Mouse (Mus musculus): Measurements from ENCODE around the gene Avil.

Gene Avil

GRCm38 (mm10) chr10:127000529-127000928 lies at the start of gene Avil:
Gene Avil, plus strand, starts transcription at chr10:127000709.
- in situ Hi-C loops (cut with MboI), result no loop called here

DNA sequence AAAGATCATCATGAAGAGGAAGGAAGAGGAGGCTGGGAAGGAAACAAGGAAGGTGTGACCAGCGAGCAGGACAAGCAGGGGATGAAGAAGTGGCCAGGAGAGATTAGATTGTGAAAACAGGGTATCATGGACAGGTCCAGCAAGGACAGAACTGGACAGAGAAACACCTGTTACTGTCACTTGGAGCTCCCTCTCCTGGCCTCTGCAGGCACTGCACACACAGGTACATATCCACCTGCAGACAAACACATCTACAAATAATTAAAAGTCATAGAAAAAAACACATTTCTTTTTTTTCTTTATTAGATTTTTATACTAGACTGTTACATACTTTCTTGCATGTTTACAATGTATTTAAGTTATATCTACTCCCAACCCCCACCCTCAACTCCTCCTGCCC lies 48.1 kb upstream of the Avil start:
- in situ Hi-C loops (cut with MboI), result no loop called here

DNA sequence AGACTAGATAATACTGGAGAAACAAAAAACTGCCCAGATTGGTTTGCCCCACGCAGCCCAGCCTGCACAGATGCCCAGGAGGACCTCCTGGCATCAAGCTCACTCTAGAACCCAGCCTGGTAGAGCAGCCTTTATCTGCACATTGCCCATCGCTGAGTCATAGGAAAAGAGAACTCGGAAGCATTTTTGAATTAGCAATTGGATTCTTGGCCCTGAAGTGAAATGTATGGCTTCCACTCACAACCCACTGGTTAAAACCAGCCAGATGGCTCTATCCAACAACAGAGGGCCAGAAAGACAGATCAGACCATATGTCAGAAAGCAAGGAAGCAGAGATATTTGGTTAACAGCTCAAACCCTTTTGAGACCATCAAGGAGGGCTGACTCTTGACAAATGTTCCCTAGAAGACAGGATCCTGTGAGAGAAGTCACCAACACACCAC lies 47.5 kb upstream of the Avil start:
- in situ Hi-C loops (cut with MboI), result no loop called here

- in situ Hi-C loops (cut with MboI), result no loop called here
Observed at GRCm38 (mm10) chr10:126956692-126957358, 43.7 kb upstream of the Avil start.

DNA sequence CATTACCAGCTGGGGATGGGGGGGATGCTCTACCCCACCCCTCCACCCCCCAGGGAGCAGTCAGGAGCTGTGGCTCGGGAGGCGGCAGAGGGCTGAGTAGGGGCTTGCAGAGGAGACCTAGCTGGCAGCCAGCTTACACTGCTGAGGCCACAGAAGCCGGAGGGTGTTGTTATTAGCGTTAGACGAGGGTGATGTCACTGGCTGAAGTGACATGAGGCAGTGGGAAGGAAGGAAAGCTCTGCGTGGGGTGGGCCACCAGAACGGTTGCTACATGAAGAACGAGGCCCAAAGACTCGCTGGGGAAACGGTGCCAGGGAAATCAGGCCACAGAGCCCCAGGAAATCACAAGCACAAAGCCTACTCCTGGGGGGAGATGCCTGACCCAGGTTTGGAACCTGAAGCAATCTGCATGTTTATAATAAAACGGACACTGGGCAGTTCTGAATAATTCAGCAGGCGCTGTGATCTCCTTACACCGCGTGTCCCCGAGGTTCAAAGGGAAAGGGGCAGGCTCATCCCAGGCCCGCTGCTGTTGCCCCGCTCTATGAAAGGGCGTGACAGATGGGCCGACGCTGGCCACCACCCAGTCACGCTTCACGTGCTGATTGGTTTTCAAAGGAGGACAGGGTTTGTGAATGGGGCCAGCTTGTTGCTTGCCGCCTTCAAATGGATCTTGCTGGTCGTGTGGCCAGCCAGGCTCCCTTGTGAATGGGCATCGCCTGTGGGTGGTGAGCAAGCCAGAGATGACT lies 43.0 kb upstream of the Avil start:
- in situ Hi-C loops (cut with MboI), result no loop called here

GRCm38 (mm10) chr10:126960496-126960895 lies 40.0 kb upstream of the Avil start:
- in situ Hi-C loops (cut with MboI), result no loop called here

GRCm38 (mm10) chr10:126961757-126962156 lies 38.8 kb upstream of the Avil start:
- in situ Hi-C loops (cut with MboI), result no loop called here

GRCm38 (mm10) chr10:126962271-126962965 lies 38.1 kb upstream of the Avil start:
- in situ Hi-C loops (cut with MboI), result no loop called here

- in situ Hi-C loops (cut with MboI), result no loop called here
Observed at GRCm38 (mm10) chr10:126962966-126963330, 37.6 kb upstream of the Avil start.

- in situ Hi-C loops (cut with MboI), result no loop called here
Observed at GRCm38 (mm10) chr10:126963821-126964220, 36.7 kb upstream of the Avil start.

DNA sequence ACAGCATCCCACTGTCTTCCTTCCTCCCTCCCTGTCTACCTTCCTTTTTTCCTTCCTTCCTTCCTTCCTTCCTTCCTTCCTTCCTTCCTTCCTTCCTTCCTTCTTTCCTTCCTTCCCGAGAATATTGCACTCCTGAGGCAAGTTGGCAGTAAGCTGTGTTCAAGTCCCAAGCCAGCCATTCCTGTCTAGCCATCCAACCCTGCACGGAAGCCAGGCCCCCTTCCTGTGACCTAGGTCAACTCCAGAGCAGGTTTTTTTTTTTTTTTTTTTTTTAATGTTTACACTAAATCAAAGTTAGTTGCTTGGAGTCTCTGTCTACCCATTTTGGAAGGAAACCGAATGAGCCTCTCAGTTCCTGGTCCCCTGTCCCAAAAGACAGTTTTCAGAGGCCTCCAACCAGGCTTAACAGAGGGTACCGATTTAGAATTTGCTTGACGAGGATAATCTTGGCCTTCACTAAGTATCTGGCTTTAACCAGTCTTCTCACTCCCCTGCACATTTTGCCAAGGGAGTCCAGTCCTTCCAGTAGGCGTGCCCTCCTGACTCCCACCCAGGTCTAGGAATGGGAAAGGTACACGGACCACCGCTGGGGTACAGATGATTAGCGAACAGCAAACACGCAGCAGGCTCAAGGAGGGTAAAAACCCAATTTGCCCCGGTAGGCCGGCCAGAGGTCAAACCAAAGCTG lies 29.0 kb upstream of the Avil start:
- in situ Hi-C loops (cut with MboI), result no loop called here

DNA sequence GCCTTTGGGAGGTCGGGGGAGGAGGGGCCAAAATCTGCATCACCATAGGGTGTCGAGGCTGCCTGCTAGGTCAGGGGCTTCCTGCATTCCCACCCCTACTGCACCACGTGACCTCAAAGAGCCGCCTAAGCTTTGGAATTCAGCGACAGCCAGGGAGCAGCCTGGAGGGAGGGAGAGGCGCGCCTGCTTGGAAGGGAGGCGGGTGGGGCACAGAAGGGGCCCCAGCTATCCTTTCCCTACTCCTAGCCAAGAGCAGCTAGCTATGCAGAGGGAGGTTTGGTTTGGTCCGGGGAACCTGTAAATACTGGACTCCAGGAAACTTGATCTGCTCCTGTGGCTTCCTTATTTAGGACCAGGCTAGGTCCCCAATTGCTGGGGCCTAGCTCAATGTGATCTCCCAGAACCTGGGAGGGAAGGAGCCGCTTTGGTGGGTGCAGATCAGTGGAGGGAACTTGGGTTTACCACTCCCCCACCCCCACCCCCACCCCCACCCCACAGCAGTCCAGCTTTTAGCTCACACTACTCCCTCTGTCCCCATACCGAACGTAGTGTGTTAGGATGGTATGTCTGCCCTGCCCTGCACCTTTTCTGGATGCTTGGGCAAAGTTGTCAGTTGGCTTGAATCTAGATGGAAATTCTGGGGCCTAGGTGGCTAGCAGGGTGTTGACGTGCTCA lies 28.3 kb upstream of the Avil start:
- in situ Hi-C loops (cut with MboI), result no loop called here

GRCm38 (mm10) chr10:126972988-126973387 lies 27.5 kb upstream of the Avil start:
- in situ Hi-C loops (cut with MboI), result no loop called here

DNA sequence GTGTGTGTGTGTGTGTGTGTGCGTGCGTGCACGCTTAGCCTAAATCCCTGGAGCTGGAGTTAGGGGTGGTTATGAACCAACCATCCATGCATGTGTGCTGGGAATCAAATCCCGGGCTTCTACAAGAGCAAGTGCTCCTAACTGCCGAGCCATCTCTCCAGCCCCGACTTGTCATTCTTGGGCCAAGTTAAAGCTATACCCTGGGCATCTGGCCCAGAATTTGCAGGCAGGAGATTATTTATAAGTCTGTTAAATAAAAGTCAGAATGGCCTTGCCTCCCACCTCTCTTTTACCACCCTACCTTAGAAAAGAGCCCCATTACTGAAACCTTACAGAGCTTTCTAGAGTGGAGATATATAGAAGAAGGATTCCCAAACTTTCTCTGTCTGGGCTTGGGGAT lies 24.8 kb upstream of the Avil start:
- in situ Hi-C loops (cut with MboI), result no loop called here

DNA sequence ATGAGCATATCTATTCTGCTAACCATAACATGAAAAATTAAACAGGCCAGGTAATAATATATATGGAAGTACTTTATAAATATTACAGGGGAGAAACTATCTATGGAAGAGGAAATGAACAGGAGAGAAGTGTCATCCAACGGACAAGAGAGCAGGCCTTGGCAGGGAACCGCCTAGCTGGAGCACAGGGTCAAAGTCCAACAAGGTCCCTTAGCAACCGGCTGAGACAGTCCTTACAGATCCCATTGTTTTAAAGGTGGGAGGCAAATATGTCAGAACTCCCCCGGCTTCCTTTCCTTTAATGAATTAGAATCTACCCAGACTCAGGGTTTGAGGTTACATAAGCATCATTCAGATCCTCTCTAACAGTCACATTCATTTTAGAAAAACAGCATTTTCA lies 23.4 kb upstream of the Avil start:
- in situ Hi-C loops (cut with MboI), result no loop called here

GRCm38 (mm10) chr10:126978277-126978994 lies 22.1 kb upstream of the Avil start, which contains the start of gene Ctdsp2:
Gene Ctdsp2, plus strand, starts transcription at chr10:126978717.
- in situ Hi-C loops (cut with MboI), result no loop called here

DNA sequence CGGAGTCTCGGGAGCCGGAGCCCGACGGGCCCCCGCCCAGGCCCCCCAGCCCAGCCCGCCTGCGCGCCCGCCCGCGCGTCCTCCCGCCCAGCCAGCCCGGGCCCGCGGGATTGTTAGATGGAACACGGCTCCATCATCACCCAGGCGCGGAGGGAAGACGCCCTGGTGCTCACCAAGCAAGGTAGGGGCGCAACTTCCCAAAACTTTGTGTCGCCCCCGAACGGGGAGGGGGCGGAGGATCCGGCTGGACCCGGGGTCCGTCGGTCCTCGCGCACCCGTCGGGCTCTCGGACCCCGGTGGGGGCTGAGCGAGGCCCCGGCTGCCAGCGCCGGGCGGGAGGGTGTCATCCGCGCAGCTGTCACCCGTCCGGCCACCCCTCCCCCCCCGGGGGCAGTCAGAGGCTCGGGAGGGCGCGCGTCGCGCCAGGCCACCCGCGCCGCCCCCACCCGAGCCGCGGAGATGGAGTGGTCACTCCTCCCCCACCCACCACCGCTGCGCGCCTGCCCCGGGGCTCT lies 21.3 kb upstream of the Avil start:
- in situ Hi-C loops (cut with MboI), result no loop called here

DNA sequence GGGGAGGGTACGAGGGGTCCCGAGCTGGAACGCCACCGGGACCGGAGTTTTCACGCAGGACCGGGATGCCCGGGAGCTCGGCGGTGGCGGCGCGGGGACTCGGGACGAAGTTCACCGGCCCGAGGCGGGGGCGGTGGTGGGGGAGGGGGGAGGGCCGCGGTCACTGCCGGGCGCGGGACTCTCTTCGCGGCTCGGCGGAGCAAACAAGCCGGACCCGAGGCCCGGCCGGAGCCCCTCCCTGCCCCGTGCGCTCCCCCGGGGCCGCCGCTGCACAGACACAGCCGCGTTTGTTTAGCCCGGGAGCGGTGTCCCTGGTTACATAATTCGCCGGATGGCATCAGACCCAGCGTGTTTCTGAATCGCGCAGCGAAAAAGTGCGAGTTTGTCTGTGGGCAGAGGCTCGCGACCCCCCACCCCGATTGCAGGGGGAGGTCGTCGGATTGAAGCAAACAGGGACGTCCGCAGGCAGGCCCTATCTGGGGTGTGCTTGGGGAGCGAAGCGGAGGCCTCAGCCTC lies 20.8 kb upstream of the Avil start:
- in situ Hi-C loops (cut with MboI), result no loop called here

DNA sequence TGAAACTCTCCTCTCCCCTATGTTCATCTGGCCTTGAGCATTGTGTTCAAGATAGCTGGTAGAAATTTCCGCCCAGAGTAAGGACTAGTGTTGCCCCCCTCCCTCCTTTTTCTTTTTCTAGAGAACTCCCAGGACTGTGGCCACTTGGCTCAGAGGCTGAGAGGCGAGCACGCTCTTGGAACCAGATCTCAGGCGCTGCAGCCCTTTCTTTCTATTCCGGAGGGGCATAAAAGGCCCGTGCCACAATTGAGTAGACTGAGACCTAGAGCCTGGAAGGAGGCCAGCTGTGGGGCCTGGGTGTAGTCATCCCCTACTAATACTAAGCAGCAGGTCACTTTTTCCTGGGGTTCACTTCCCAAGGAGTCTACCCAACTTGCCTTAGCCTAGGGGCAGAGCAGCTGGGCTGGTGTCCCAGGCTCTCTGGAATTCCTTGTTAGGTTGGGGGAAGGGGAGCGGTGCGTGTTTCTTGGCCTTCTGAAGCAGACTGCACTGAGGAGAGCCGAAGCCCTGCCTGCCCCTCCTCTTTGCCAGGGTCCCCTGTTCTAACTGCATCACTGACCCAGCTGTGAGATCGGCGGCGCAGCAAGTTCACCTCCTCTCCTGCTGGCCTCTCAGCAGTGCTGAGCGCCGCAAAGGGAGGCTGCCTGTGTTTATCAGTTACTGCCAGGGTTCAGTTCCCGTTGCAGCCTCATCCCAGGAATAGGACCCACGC lies 20.1 kb upstream of the Avil start:
- in situ Hi-C loops (cut with MboI), result no loop called here

- in situ Hi-C loops (cut with MboI), result no loop called here
Observed at GRCm38 (mm10) chr10:126980933-126981530, 19.5 kb upstream of the Avil start.
